Mouse (Mus musculus): ENCODE measurements around the gene Gm49383. TPM values are rescaled to one million over a fixed set of nuclear protein-coding genes. Genes with fewer than 3 reads are reported as not detected.

Gene Gm49383
- polyA plus RNA-seq, 1 experiment from 2014 or later: 29.6 TPM

- H3K9ac ChIP-seq (replicated peaks; ENCODE audit: low read depth, low read length): no peak overlapping the region
- no peak overlapping the region for H3K4me2 ChIP-seq (replicated peaks; ENCODE audit: low read depth, low read length)
- ATAC-seq (ENCODE audit: insufficient number of reproducible peaks, insufficient read depth, low FRiP score, low read depth): no peak
- H3K9me3 ChIP-seq (ENCODE audit: control insufficient read depth, low read depth, low read length): no peaks in the 10 kb centered on the region
- H3K27me3 ChIP-seq (ENCODE audit: control insufficient read depth, insufficient read depth, low read length): no peaks in the 10 kb centered on the region
- no peak overlapping the region for H3K27ac ChIP-seq (ENCODE audit: low read length)
- peaks cover 34% of the 10 kb centered on the region for H3K36me3 ChIP-seq (ENCODE audit: control insufficient read depth, insufficient read depth, low read length)
- H3K4me3 ChIP-seq (ENCODE audit: low read depth, low read length): no peak overlapping the region
- H3K4me1 ChIP-seq (ENCODE audit: control insufficient read depth, insufficient read depth, low read length): no peaks in the 10 kb centered on the region
- 95% methylated on average over 7 of the region's 7 CpGs for WGBS
Measured at GRCm38 (mm10) chr12:69207926-69208325, 11.0 kb upstream of the Gm49383 start.

- no peaks in the 10 kb centered on the region for H3K27me3 ChIP-seq (ENCODE audit: control insufficient read depth, insufficient read depth, low read length)
- H3K27ac ChIP-seq (ENCODE audit: low read length): no peak overlapping the region
- no peaks in the 10 kb centered on the region for H3K4me1 ChIP-seq (ENCODE audit: control insufficient read depth, insufficient read depth, low read length)
- no peaks in the 10 kb centered on the region for H3K9me3 ChIP-seq (ENCODE audit: control insufficient read depth, low read depth, low read length)
- H3K9ac ChIP-seq (replicated peaks; ENCODE audit: low read depth, low read length): no peak overlapping the region
- no peak overlapping the region for H3K4me2 ChIP-seq (replicated peaks; ENCODE audit: low read depth, low read length)
- WGBS: 93% methylated on average over 8 of the region's 8 CpGs
- H3K4me3 ChIP-seq (ENCODE audit: low read depth, low read length): no peak overlapping the region
- no peak for ATAC-seq (ENCODE audit: insufficient number of reproducible peaks, insufficient read depth, low FRiP score, low read depth)
- peaks cover 37% of the 10 kb centered on the region for H3K36me3 ChIP-seq (ENCODE audit: control insufficient read depth, insufficient read depth, low read length)
Measured at GRCm38 (mm10) chr12:69207396-69207795, 10.5 kb upstream of the Gm49383 start.

- Histone ChIP-seq H3K4me1 (ENCODE audit: control insufficient read depth, insufficient read depth, low read length) (no peaks in the 10 kb centered on the region; the same call in 1 of the 2 replicates), H3K9ac (replicated peaks; ENCODE audit: low read depth, low read length) (no peak within 1 kb of the TSS), H3K27ac (ENCODE audit: low read length) (no peak within 1 kb of the TSS), H3K4me3 (ENCODE audit: low read depth, low read length) (no peak within 1 kb of the TSS), H3K36me3 (ENCODE audit: control insufficient read depth, insufficient read depth, low read length) (peaks cover 44% of the 10 kb centered on the region), H3K27me3 (ENCODE audit: control insufficient read depth, insufficient read depth, low read length) (no peaks in the 10 kb centered on the region), H3K9me3 (ENCODE audit: control insufficient read depth, low read depth, low read length) (no peaks in the 10 kb centered on the region), H3K4me2 (replicated peaks; ENCODE audit: low read depth, low read length) (no peak within 1 kb of the TSS)
- ATAC-seq (ENCODE audit: insufficient number of reproducible peaks, insufficient read depth, low FRiP score, low read depth): no peak
- WGBS: 81% methylated on average over 16 of the region's 16 CpGs
Measured at GRCm38 (mm10) chr12:69204052-69204833, 7.3 kb upstream of the Gm49383 start, which contains the start of gene Gm49384. Gm49384 (minus strand) TSS chr12:69204267.

DNA sequence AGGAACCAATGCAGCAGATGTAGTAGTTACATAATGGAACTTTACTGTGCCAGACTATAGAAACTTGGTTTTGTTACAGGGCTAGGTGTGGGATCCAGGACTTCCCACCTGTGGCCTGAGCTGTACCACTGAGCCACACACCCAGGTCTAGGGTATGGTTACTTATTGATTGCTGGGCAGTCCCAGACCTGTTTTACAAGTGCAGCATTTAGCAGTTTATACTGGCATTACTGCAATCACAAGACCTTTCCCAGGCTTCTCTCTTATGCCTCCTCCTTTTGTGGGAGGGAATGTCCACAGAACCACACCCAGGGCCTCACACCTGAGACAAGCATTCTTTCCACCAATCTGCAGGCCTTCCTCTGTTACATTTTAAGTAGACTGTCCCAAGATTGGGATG is 2.1 kb upstream of the Gm49383 start:
- Histone ChIP-seq H3K4me1 (ENCODE audit: control insufficient read depth, insufficient read depth, low read length) (peaks cover 11% of the 10 kb centered on the region; the same call in 1 of the 2 replicates), H3K9me3 (ENCODE audit: control insufficient read depth, low read depth, low read length) (no peaks in the 10 kb centered on the region), H3K27ac (ENCODE audit: low read length) (no peak overlapping the region), H3K4me2 (replicated peaks; ENCODE audit: low read depth, low read length) (no peak overlapping the region; the same call in 1 of the 2 replicates), H3K36me3 (ENCODE audit: control insufficient read depth, insufficient read depth, low read length) (peaks cover 29% of the 10 kb centered on the region), H3K9ac (replicated peaks; ENCODE audit: low read depth, low read length) (no peak overlapping the region), H3K27me3 (ENCODE audit: control insufficient read depth, insufficient read depth, low read length) (no peaks in the 10 kb centered on the region), H3K4me3 (ENCODE audit: low read depth, low read length) (no peak overlapping the region)
- no peak for ATAC-seq (ENCODE audit: insufficient number of reproducible peaks, insufficient read depth, low FRiP score, low read depth)

DNA sequence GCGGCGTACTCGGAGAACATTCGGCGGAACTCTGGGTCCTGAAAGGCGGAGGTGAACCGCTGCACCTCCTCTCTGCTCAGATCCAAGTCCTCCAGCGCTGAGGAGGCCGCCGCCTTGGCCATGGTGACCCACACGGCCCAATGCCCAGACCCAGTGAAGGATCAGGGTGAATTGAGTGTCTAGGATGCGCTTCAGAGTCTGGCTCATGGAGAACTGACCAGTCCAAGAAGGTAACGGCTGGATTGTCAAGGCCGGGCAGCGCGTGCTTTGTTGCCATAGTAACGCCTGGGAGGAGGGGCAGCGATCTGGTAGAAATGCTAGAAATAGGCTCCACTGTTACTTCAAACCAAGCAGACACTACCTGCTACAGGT is 1.2 kb upstream of the Gm49383 start, which contains the start of gene Dnaaf2:
Dnaaf2 (minus strand) TSS at position 266 of the 372 bp plus-strand sequence.
- Histone ChIP-seq H3K4me3 (ENCODE audit: low read depth, low read length) (peak within 1 kb of the TSS; percentile 95), H3K9me3 (ENCODE audit: control insufficient read depth, low read depth, low read length) (no peaks in the 10 kb centered on the region), H3K27ac (ENCODE audit: low read length) (peak within 1 kb of the TSS; percentile 91), H3K9ac (replicated peaks; ENCODE audit: low read depth, low read length) (peak within 1 kb of the TSS; percentile 81), H3K4me1 (ENCODE audit: control insufficient read depth, insufficient read depth, low read length) (peaks cover 11% of the 10 kb centered on the region; the same call in 1 of the 2 replicates), H3K27me3 (ENCODE audit: control insufficient read depth, insufficient read depth, low read length) (no peaks in the 10 kb centered on the region), H3K36me3 (ENCODE audit: control insufficient read depth, insufficient read depth, low read length) (peaks cover 25% of the 10 kb centered on the region), H3K4me2 (replicated peaks; ENCODE audit: low read depth, low read length) (peak within 1 kb of the TSS; percentile 81)
- peak; percentile 25; the same call in 1 of the 2 replicates for ATAC-seq (ENCODE audit: insufficient number of reproducible peaks, insufficient read depth, low FRiP score, low read depth)
- WGBS: under 1% methylated on average over 18 of the region's 18 CpGs

DNA sequence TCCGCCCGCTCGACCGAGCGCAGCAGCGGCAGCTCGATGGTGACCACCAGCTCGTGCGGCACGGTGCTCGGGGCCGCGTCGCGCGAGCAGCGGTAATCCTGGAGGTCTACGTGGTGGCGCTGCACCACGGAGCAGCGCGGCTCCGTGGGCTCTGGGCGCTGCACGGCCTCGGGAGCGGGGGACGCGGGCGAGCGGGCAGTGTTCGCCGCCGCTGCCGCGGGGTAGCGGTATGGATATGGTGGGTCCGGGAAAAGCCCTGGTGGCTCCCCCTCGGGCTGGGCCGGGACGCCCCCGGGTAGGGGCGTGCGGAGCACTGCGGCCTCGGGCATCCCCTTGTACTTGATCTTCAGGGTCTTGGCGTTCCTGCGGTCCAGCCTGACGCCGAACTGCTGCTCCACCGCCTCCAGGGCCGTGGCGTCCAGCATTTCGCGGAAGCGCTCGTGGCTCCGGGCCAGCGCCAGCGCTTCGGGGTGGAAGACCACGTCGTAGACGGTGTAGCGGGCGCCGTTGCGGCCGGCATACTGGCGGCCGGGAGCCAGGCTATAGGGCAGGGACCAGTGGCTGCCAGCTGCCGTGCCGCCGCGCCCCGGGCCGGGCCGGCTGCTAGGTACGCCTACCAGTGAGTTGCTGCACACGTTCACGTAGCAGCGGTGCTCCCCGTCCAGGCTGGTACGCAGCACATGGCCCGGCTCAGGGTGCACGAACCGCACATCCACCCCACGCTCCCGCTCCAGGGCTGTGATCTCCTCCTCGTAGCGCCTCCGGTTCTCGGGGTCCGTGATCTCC is 667 bp upstream of the Gm49383 start:
- peak overlapping the region; percentile 91 for H3K27ac ChIP-seq (ENCODE audit: low read length)
- H3K4me3 ChIP-seq (ENCODE audit: low read depth, low read length): peak overlapping the region; percentile 95
- under 1% methylated on average over 91 of the region's 94 CpGs for WGBS
- H3K4me2 ChIP-seq (replicated peaks; ENCODE audit: low read depth, low read length): peak overlapping the region; percentile 81
- H3K9me3 ChIP-seq (ENCODE audit: control insufficient read depth, low read depth, low read length): no peaks in the 10 kb centered on the region
- H3K9ac ChIP-seq (replicated peaks; ENCODE audit: low read depth, low read length): peak overlapping the region; percentile 81
- no peaks in the 10 kb centered on the region for H3K27me3 ChIP-seq (ENCODE audit: control insufficient read depth, insufficient read depth, low read length)
- H3K36me3 ChIP-seq (ENCODE audit: control insufficient read depth, insufficient read depth, low read length): peaks cover 21% of the 10 kb centered on the region
- peak; percentile 71 for ATAC-seq (ENCODE audit: insufficient number of reproducible peaks, insufficient read depth, low FRiP score, low read depth)
- H3K4me1 ChIP-seq (ENCODE audit: control insufficient read depth, insufficient read depth, low read length): peaks cover 11% of the 10 kb centered on the region; the same call in 1 of the 2 replicates

- peaks cover 3% of the 10 kb centered on the region; the same call in 1 of the 2 replicates for H3K4me1 ChIP-seq (ENCODE audit: control insufficient read depth, insufficient read depth, low read length)
- no peak for ATAC-seq (ENCODE audit: insufficient number of reproducible peaks, insufficient read depth, low FRiP score, low read depth)
- H3K4me3 ChIP-seq (ENCODE audit: low read depth, low read length): no peak overlapping the region
- H3K27ac ChIP-seq (ENCODE audit: low read length): no peak overlapping the region
- H3K9ac ChIP-seq (replicated peaks; ENCODE audit: low read depth, low read length): no peak overlapping the region
- peaks cover 15% of the 10 kb centered on the region for H3K36me3 ChIP-seq (ENCODE audit: control insufficient read depth, insufficient read depth, low read length)
- H3K4me2 ChIP-seq (replicated peaks; ENCODE audit: low read depth, low read length): no peak overlapping the region
- no peaks in the 10 kb centered on the region for H3K9me3 ChIP-seq (ENCODE audit: control insufficient read depth, low read depth, low read length)
- no peaks in the 10 kb centered on the region for H3K27me3 ChIP-seq (ENCODE audit: control insufficient read depth, insufficient read depth, low read length)
- 94% methylated on average over 2 of the region's 2 CpGs for WGBS
Measured at GRCm38 (mm10) chr12:69192637-69193036, 4.3 kb downstream of the Gm49383 start.

DNA sequence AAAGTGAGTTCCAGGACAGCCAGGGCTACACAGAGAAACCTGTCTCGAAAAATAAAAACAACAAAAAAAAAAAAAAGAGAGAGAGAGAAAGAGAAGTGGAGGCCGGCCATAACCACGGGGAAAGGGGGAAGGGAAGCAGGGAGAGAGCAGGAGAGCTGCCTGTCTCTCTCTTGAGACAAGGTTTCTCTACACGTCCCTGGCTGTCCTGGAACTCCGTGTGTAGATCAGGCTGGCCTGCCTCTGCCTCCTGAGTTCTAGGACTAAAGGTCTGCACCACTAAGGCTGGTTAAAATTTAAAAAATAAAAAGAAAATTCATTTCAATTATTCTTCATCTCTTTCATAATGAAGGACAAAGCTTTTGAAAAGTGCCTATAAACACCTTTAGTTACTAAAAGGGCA is 5.5 kb downstream of the Gm49383 start:
- peaks cover 18% of the 10 kb centered on the region for H3K36me3 ChIP-seq (ENCODE audit: control insufficient read depth, insufficient read depth, low read length)
- no peak overlapping the region for H3K27ac ChIP-seq (ENCODE audit: low read length)
- H3K27me3 ChIP-seq (ENCODE audit: control insufficient read depth, insufficient read depth, low read length): no peaks in the 10 kb centered on the region
- H3K9me3 ChIP-seq (ENCODE audit: control insufficient read depth, low read depth, low read length): no peaks in the 10 kb centered on the region
- no peak overlapping the region for H3K4me3 ChIP-seq (ENCODE audit: low read depth, low read length)
- 88% methylated on average over 5 of the region's 5 CpGs for WGBS
- no peak for ATAC-seq (ENCODE audit: insufficient number of reproducible peaks, insufficient read depth, low FRiP score, low read depth)
- H3K4me1 ChIP-seq (ENCODE audit: control insufficient read depth, insufficient read depth, low read length): peaks cover 9% of the 10 kb centered on the region
- H3K9ac ChIP-seq (replicated peaks; ENCODE audit: low read depth, low read length): no peak overlapping the region
- no peak overlapping the region for H3K4me2 ChIP-seq (replicated peaks; ENCODE audit: low read depth, low read length)
